Mouse (Mus musculus): Measurements from ENCODE around the gene Syne2. TPM values are rescaled to one million over a fixed set of nuclear protein-coding genes. Genes with fewer than 3 reads are reported as not detected.

Syne2 gene
- polyA plus RNA-seq, 1 experiment, result 12.5 TPM

DNA sequence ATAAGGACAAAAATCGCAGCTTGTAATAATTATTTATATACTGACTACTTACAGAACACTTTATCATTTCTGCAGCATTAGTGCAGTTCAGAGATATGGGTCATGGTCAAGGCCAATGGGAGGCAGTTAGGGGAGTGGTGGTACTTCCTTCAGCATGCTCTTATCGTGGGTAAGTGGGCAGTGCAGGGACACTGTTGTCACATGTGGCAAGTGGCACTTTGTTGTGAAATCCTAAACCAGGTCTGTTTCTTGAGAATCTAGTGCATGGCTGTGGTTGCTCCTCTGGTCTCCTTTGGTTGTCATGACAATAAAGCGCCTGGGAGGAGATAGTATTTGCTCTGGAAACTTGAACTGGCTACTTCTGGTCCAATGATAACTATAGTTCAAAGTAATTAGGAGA, 32.3 kb downstream of the Syne2 start:
- TF ChIP-seq CTCF (IDR thresholded peaks at IDR 0.05; ENCODE audit: control insufficient read depth, insufficient read depth, low read length), result no peak
- TF ChIP-seq POLR2A (IDR thresholded peaks at IDR 0.05; ENCODE audit: borderline replicate concordance, control insufficient read depth, low read depth, low read length), result no peak
- WGBS, result 30% methylated on average over 3 of the region's 3 CpGs
- Histone ChIP-seq H3K27ac (ENCODE audit: control insufficient read depth, insufficient read depth, low read depth, low read length, poor library complexity) (no peak overlapping the region), H3K4me1 (ENCODE audit: control insufficient read depth, insufficient read depth, low read length) (peaks cover 2% of the 10 kb centered on the region; the same call in 1 of the 2 replicates), H3K4me3 (replicated peaks; ENCODE audit: control insufficient read depth, low read depth, low read length) (no peak overlapping the region)

DNA sequence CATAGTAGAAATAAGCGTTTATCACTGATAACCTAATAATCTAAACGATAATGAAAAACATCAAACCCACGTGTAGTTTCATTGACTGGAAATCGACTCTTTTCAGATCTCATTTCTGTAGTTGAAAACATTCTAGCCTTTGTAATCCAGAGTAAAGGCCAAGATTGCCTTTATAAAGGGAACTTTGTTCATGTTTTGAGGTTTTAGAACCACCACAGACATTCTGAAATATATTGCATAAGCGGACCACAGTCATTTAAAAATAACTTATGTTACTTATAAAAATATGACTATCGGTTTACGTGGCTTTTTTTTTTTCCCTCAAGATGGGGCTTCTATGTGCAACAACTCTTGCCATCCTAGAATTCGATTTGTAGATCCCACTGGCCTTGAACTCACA, 33.5 kb downstream of the Syne2 start:
- 21% methylated on average over 8 of the region's 8 CpGs for WGBS
- Histone ChIP-seq H3K27ac (ENCODE audit: control insufficient read depth, insufficient read depth, low read depth, low read length, poor library complexity) (no peak overlapping the region), H3K4me3 (replicated peaks; ENCODE audit: control insufficient read depth, low read depth, low read length) (no peak overlapping the region), H3K4me1 (ENCODE audit: control insufficient read depth, insufficient read depth, low read length) (peaks cover 2% of the 10 kb centered on the region; the same call in 1 of the 2 replicates)
- no peak for TF ChIP-seq CTCF (IDR thresholded peaks at IDR 0.05; ENCODE audit: control insufficient read depth, insufficient read depth, low read length)
- TF ChIP-seq POLR2A (IDR thresholded peaks at IDR 0.05; ENCODE audit: borderline replicate concordance, control insufficient read depth, low read depth, low read length), result no peak

DNA sequence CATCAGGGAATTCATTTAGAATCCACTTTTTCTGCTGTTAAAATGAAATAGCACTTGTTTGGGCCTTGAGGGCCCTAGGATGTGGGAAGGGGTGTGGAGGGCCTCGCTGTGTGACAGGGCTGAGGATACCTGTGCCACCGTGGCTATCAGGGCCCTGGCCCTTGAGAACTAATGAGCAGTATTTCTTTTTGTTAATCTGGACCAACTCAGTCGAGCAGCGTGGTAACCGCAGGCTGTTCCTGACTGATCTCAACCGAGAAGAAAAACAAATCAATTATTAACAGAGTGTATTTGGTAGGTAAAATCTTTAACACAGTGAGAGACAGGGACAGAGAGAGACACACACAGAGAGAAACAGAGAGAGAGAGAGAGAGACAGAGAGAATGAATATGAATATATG, 34.5 kb downstream of the Syne2 start:
- TF ChIP-seq CTCF (IDR thresholded peaks at IDR 0.05; ENCODE audit: control insufficient read depth, insufficient read depth, low read length) (no peak), POLR2A (IDR thresholded peaks at IDR 0.05; ENCODE audit: borderline replicate concordance, control insufficient read depth, low read depth, low read length) (no peak)
- Histone ChIP-seq H3K27ac (ENCODE audit: control insufficient read depth, insufficient read depth, low read depth, low read length, poor library complexity) (no peak overlapping the region), H3K4me3 (replicated peaks; ENCODE audit: control insufficient read depth, low read depth, low read length) (no peak overlapping the region), H3K4me1 (ENCODE audit: control insufficient read depth, insufficient read depth, low read length) (peaks cover 2% of the 10 kb centered on the region; the same call in 1 of the 2 replicates)
- 77% methylated on average over 6 of the region's 6 CpGs for WGBS

GRCm38 (mm10) chr12:75853559-75853958, 35.6 kb downstream of the Syne2 start:
- peaks cover 2% of the 10 kb centered on the region; the same call in 1 of the 2 replicates for H3K4me1 ChIP-seq (ENCODE audit: control insufficient read depth, insufficient read depth, low read length)
- H3K4me3 ChIP-seq (replicated peaks; ENCODE audit: control insufficient read depth, low read depth, low read length), result no peak overlapping the region
- TF ChIP-seq POLR2A (IDR thresholded peaks at IDR 0.05; ENCODE audit: borderline replicate concordance, control insufficient read depth, low read depth, low read length), result no peak
- no peak for TF ChIP-seq CTCF (IDR thresholded peaks at IDR 0.05; ENCODE audit: control insufficient read depth, insufficient read depth, low read length)
- H3K27ac ChIP-seq (ENCODE audit: control insufficient read depth, insufficient read depth, low read depth, low read length, poor library complexity), result no peak overlapping the region
- 13% methylated on average over 8 of the region's 8 CpGs for WGBS

DNA sequence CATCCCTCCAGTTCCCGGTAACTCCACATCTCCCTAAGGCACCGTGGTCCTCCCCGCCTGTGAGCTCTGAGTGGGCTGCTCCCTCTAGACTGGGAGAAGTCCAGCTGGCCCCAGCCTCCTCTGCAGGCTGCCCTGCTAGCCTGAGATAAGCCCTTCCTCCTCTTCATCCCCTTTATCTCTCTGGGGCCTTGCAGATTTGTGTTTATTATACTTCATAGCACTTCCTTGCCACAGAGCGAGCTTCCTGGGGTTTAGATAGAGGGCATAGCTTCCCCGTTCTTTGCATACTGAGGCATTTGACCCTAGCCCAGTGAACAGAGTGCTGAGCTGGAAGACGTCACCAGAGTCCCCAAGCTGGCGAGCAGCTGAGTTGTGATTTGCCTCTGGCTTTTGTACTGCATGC, 37.1 kb downstream of the Syne2 start:
- WGBS, result 20% methylated on average over 7 of the region's 7 CpGs
- peaks cover 2% of the 10 kb centered on the region; the same call in 1 of the 2 replicates for H3K4me1 ChIP-seq (ENCODE audit: control insufficient read depth, insufficient read depth, low read length)
- no peak overlapping the region for H3K27ac ChIP-seq (ENCODE audit: control insufficient read depth, insufficient read depth, low read depth, low read length, poor library complexity)
- no peak for TF ChIP-seq CTCF (IDR thresholded peaks at IDR 0.05; ENCODE audit: control insufficient read depth, insufficient read depth, low read length)
- TF ChIP-seq POLR2A (IDR thresholded peaks at IDR 0.05; ENCODE audit: borderline replicate concordance, control insufficient read depth, low read depth, low read length), result no peak
- no peak overlapping the region for H3K4me3 ChIP-seq (replicated peaks; ENCODE audit: control insufficient read depth, low read depth, low read length)

GRCm38 (mm10) chr12:75855621-75856020, 37.7 kb downstream of the Syne2 start:
- Histone ChIP-seq H3K4me3 (replicated peaks; ENCODE audit: control insufficient read depth, low read depth, low read length) (no peak overlapping the region), H3K4me1 (ENCODE audit: control insufficient read depth, insufficient read depth, low read length) (no peaks in the 10 kb centered on the region; the same call in 1 of the 2 replicates), H3K27ac (ENCODE audit: control insufficient read depth, insufficient read depth, low read depth, low read length, poor library complexity) (no peak overlapping the region)
- WGBS, result 81% methylated on average over 9 of the region's 9 CpGs
- no peak for TF ChIP-seq CTCF (IDR thresholded peaks at IDR 0.05; ENCODE audit: control insufficient read depth, insufficient read depth, low read length)
- no peak for TF ChIP-seq POLR2A (IDR thresholded peaks at IDR 0.05; ENCODE audit: borderline replicate concordance, control insufficient read depth, low read depth, low read length)

DNA sequence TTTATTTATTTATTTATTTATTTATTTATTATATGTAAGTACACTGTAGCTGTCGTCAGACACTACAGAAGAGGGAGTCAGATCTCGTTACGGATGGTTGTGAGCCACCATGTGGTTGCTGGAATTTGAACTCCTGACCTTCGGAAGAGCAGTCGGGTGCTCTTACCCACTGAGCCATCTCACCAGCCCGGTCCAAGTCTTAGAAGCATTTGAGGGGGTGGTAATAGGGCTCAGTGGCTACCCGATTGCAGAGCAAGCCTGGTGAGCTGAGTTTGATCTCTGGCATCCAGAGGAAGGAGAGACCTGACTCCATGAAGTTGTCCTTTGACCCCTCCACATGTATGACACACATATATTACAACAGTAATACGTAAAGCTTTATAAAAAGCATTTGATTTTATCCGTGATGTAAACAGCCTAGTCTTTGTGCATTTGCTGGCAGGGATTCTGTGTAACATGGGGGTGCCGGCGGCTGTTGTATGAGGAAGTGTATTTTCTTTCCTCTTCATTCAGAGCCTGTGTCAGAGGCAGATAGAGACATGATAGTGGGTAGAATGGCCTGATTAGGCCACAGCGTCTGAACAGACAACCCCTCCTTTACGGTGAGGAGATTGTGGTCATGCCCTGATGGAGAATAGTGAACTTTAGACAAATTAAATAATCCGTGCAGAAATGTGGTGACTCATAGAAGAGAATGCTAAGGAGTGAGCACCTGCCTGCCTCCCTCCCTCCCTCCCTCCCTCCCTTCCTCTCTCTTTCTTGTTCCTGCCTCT, 38.3 kb downstream of the Syne2 start:
- no peak overlapping the region for H3K27ac ChIP-seq (ENCODE audit: control insufficient read depth, insufficient read depth, low read depth, low read length, poor library complexity)
- no peaks in the 10 kb centered on the region; the same call in 1 of the 2 replicates for H3K4me1 ChIP-seq (ENCODE audit: control insufficient read depth, insufficient read depth, low read length)
- no peak for TF ChIP-seq POLR2A (IDR thresholded peaks at IDR 0.05; ENCODE audit: borderline replicate concordance, control insufficient read depth, low read depth, low read length)
- H3K4me3 ChIP-seq (replicated peaks; ENCODE audit: control insufficient read depth, low read depth, low read length), result no peak overlapping the region
- WGBS, result 52% methylated on average over 14 of the region's 14 CpGs

GRCm38 (mm10) chr12:75859936-75860335, 42.0 kb downstream of the Syne2 start:
- Histone ChIP-seq H3K4me1 (ENCODE audit: control insufficient read depth, insufficient read depth, low read length) (no peaks in the 10 kb centered on the region; the same call in 1 of the 2 replicates), H3K27ac (ENCODE audit: control insufficient read depth, insufficient read depth, low read depth, low read length, poor library complexity) (no peak overlapping the region), H3K4me3 (replicated peaks; ENCODE audit: control insufficient read depth, low read depth, low read length) (no peak overlapping the region)
- WGBS, result 85% methylated on average over 11 of the region's 11 CpGs
- TF ChIP-seq POLR2A (IDR thresholded peaks at IDR 0.05; ENCODE audit: borderline replicate concordance, control insufficient read depth, low read depth, low read length) (no peak), CTCF (IDR thresholded peaks at IDR 0.05; ENCODE audit: control insufficient read depth, insufficient read depth, low read length) (no peak)
